In genomic region chr4:10402928-10403327, GRCm38 (mm10) we compare ENCODE assay signal across 17 mouse cellular contexts.
"Had no signal": no experiment of that assay in that cellular context is flagged by ENCODE, and none has a peak within 500 bp of the region (broad histone marks: within the 10 kb centered on the region; RNA-seq: fewer than 3 reads in every experiment).

No protein-coding gene starts in this region.

- H3K27me3 ChIP-seq: lung, embryonic 15.5 days; megakaryocyte, embryonic 14.5 days; midbrain, embryonic 13.5 days; midbrain, embryonic 15.5 days; neural tube, embryonic 12.5 days had no signal

- H3K4me1 ChIP-seq: lung, embryonic 15.5 days; midbrain, embryonic 13.5 days; midbrain, embryonic 15.5 days; neural tube, embryonic 12.5 days had no signal

- H3K4me2 ChIP-seq: lung, embryonic 15.5 days; midbrain, embryonic 11.5 days; midbrain, embryonic 13.5 days; midbrain, embryonic 15.5 days; neural tube, embryonic 12.5 days had no signal

- ATAC-seq: lung, postnatal 0 days; midbrain, embryonic 13.5 days; midbrain, embryonic 15.5 days had no signal

- H3K9me3 ChIP-seq: lung, embryonic 15.5 days; megakaryocyte, embryonic 14.5 days; midbrain, embryonic 13.5 days; midbrain, embryonic 15.5 days; neural tube, embryonic 12.5 days had no signal

- H3K9ac ChIP-seq: lung, embryonic 15.5 days; midbrain, embryonic 13.5 days; midbrain, embryonic 15.5 days; neural tube, embryonic 12.5 days had no signal

- H3K4me3 ChIP-seq: lung, embryonic 15.5 days; megakaryocyte, embryonic 14.5 days; midbrain, embryonic 13.5 days; midbrain, embryonic 15.5 days; neural tube, embryonic 12.5 days had no signal

- H3K27ac ChIP-seq: lung, embryonic 15.5 days; macrophage; midbrain, embryonic 13.5 days; midbrain, embryonic 15.5 days; neural tube, embryonic 12.5 days had no signal

- DNase-seq: lung, adult 2 months; lung, postnatal 14 days; lung, postnatal 36 days; right cerebral cortex, postnatal 25 days; right cerebral cortex, postnatal 4 days; spleen, adult 18-20 months; thymus, adult 18-20 months; thymus, postnatal 14 days; thymus, postnatal 36 days had no signal

- H3K36me3 ChIP-seq: lung, embryonic 15.5 days; midbrain, embryonic 13.5 days; midbrain, embryonic 15.5 days; neural tube, embryonic 12.5 days had no signal
